Mouse (Mus musculus): ENCODE results near the gene Lpar1.
A peak's percentile ranks its signal among the peaks of the same experiment; 100 is the strongest.

Lpar1 gene

GRCm38 (mm10) chr4:58462990-58463389 is 90.7 kb downstream of the Lpar1 start:
- DNase-seq (ENCODE audit: inconsistent age in 2 of 2, low spot score in 1 of 2): no peak

- DNase-seq (ENCODE audit: inconsistent age in 2 of 2, low spot score in 1 of 2): no peak
Observed at GRCm38 (mm10) chr4:58462586-58462985, 91.1 kb downstream of the Lpar1 start.

GRCm38 (mm10) chr4:58453334-58453733 is 100.4 kb downstream of the Lpar1 start:
- no peak for DNase-seq (ENCODE audit: inconsistent age in 2 of 2, low spot score in 1 of 2)

- no peak for DNase-seq (ENCODE audit: inconsistent age in 2 of 2, low spot score in 1 of 2)
Observed at GRCm38 (mm10) chr4:58448825-58449224, 104.9 kb downstream of the Lpar1 start.

- DNase-seq (ENCODE audit: inconsistent age in 2 of 2, low spot score in 1 of 2): peak; percentile 49 to 73
Observed at GRCm38 (mm10) chr4:58447841-58448240, 105.9 kb downstream of the Lpar1 start.

- DNase-seq (ENCODE audit: inconsistent age in 2 of 2, low spot score in 1 of 2): no peak
Observed at GRCm38 (mm10) chr4:58445846-58446245, 107.9 kb downstream of the Lpar1 start.

- peak in 1 of 2 experiments; percentile 36 for DNase-seq (ENCODE audit: inconsistent age in 2 of 2, low spot score in 1 of 2)
Observed at GRCm38 (mm10) chr4:58442338-58442737, 111.4 kb downstream of the Lpar1 start.

- no peak for DNase-seq (ENCODE audit: inconsistent age in 2 of 2, low spot score in 1 of 2)
Observed at GRCm38 (mm10) chr4:58438654-58439053, 115.0 kb downstream of the Lpar1 start.

GRCm38 (mm10) chr4:58437271-58437670 is 116.4 kb downstream of the Lpar1 start:
- peak; percentile 39 to 57 for DNase-seq (ENCODE audit: inconsistent age in 2 of 2, low spot score in 1 of 2)

- no peak for DNase-seq (ENCODE audit: inconsistent age in 2 of 2, low spot score in 1 of 2)
Observed at GRCm38 (mm10) chr4:58423276-58423930, 130.3 kb downstream of the Lpar1 start.

GRCm38 (mm10) chr4:58419225-58419624 is 134.5 kb downstream of the Lpar1 start:
- DNase-seq (ENCODE audit: inconsistent age in 2 of 2, low spot score in 1 of 2): peak in 1 of 2 experiments; percentile 76

- DNase-seq (ENCODE audit: inconsistent age in 2 of 2, low spot score in 1 of 2): peak; percentile 30 to 62
Observed at GRCm38 (mm10) chr4:58417319-58417718, 136.4 kb downstream of the Lpar1 start.

- no peak for DNase-seq (ENCODE audit: inconsistent age in 2 of 2, low spot score in 1 of 2)
Observed at GRCm38 (mm10) chr4:58415537-58415936, 138.2 kb downstream of the Lpar1 start.

- DNase-seq (ENCODE audit: inconsistent age in 2 of 2, low spot score in 1 of 2): peak; percentile 37 to 73
Observed at GRCm38 (mm10) chr4:58413188-58414185, 140.2 kb downstream of the Lpar1 start.

- DNase-seq (ENCODE audit: inconsistent age in 2 of 2, low spot score in 1 of 2): peak; percentile 25 to 53
Observed at GRCm38 (mm10) chr4:58401973-58402501, 151.7 kb downstream of the Lpar1 start.

- DNase-seq (ENCODE audit: inconsistent age in 2 of 2, low spot score in 1 of 2): peak in 1 of 2 experiments; percentile 35
Observed at GRCm38 (mm10) chr4:58400861-58401341, 152.8 kb downstream of the Lpar1 start.

Data from adrenal gland, adult (tissue).